Mouse (Mus musculus): ENCODE measurements around the gene Pdia5. TPM values are rescaled to one million over a fixed set of nuclear protein-coding genes. Genes with fewer than 3 reads are reported as not detected.

Gene Pdia5
- polyA plus RNA-seq, 1 experiment = not detected

DNA sequence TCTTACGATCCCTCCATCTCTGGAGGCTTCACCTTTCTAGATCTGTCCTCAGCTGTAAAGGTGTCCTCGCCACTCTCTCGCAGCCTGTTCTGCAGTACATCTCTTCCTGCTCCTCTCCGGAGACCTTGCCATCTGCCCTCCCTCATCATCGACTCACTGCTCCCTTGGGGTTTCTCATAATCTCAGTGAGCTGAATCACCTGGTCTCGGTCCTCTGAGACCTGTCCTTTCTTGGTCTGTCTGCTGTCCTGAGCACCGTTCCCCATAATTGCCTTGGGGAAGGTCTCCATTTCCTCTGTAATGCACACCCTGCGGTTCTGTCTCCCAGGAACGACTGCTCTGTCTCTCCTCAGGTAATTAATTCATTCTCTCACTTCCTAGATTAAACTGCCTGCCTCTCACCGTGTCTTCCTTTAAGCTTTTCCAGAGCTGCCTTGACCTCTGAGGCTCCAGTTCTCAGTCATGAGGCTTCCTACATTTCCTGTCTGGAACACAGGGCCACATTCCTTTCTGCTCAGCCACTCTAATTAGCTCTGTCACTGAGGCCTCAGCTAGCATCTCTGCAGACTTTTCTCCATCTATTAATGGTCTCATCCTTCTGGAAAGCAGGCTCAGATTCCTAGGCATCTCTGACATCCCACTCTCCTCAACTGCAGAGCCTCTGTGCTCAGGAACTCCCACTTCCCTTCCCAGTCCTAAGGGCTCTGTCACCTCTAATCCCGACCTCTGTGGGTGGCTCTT, 18.8 kb upstream of the Pdia5 start:
- Histone ChIP-seq H3K4me3 (ENCODE audit: insufficient read depth, low read depth, low read length) (no peak overlapping the region), H3K4me1 (ENCODE audit: control insufficient read depth, insufficient read depth, low read length) (no peaks in the 10 kb centered on the region), H3K27ac (ENCODE audit: insufficient read depth, low read depth, low read length) (no peak overlapping the region)
- WGBS = 67% methylated on average over 11 of the region's 11 CpGs
- TF ChIP-seq CTCF (IDR thresholded peaks at IDR 0.05; ENCODE audit: insufficient read depth, low read depth, low read length) (no peak), POLR2A (IDR thresholded peaks at IDR 0.05; ENCODE audit: insufficient read depth, low read depth, low read length) (no peak)

- Histone ChIP-seq H3K4me3 (ENCODE audit: insufficient read depth, low read depth, low read length) (no peak overlapping the region), H3K4me1 (ENCODE audit: control insufficient read depth, insufficient read depth, low read length) (no peaks in the 10 kb centered on the region), H3K27ac (ENCODE audit: insufficient read depth, low read depth, low read length) (no peak overlapping the region)
- WGBS = 88% methylated on average over 6 of the region's 6 CpGs
- no peak for TF ChIP-seq CTCF (IDR thresholded peaks at IDR 0.05; ENCODE audit: insufficient read depth, low read depth, low read length)
- no peak for TF ChIP-seq POLR2A (IDR thresholded peaks at IDR 0.05; ENCODE audit: insufficient read depth, low read depth, low read length)
These were observed 17.9 kb upstream of the Pdia5 start for GRCm38 (mm10) chr16:35508581-35508980.

DNA sequence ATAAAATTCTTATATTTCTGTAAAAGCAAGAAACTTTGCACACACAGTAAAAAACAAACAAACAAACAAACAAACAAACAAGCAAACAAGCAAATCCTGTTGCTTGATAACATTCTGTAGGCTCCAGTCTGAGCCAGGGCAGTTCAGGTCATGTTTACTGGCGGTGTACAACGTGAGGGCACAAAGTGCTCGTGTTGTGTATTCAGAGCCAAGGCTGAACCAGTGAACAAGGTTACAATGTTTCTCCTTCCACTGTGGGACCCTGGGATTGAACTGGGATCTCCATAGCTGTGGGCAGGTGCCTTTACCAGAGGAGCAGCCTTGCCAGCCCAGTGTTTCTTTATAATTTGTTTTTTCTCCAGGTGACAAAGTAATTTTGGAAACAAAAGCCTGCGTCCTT, 15.1 kb upstream of the Pdia5 start:
- Histone ChIP-seq H3K27ac (ENCODE audit: insufficient read depth, low read depth, low read length) (no peak overlapping the region), H3K4me1 (ENCODE audit: control insufficient read depth, insufficient read depth, low read length) (no peaks in the 10 kb centered on the region), H3K4me3 (ENCODE audit: insufficient read depth, low read depth, low read length) (no peak overlapping the region)
- 88% methylated on average over 4 of the region's 4 CpGs for WGBS
- TF ChIP-seq CTCF (IDR thresholded peaks at IDR 0.05; ENCODE audit: insufficient read depth, low read depth, low read length) (no peak), POLR2A (IDR thresholded peaks at IDR 0.05; ENCODE audit: insufficient read depth, low read depth, low read length) (no peak)

GRCm38 (mm10) chr16:35504266-35504665, 13.6 kb upstream of the Pdia5 start:
- Histone ChIP-seq H3K4me3 (ENCODE audit: insufficient read depth, low read depth, low read length) (no peak overlapping the region), H3K4me1 (ENCODE audit: control insufficient read depth, insufficient read depth, low read length) (no peaks in the 10 kb centered on the region), H3K27ac (ENCODE audit: insufficient read depth, low read depth, low read length) (no peak overlapping the region)
- 82% methylated on average over 8 of the region's 8 CpGs for WGBS
- TF ChIP-seq POLR2A (IDR thresholded peaks at IDR 0.05; ENCODE audit: insufficient read depth, low read depth, low read length) (no peak), CTCF (IDR thresholded peaks at IDR 0.05; ENCODE audit: insufficient read depth, low read depth, low read length) (no peak)

- no peak for TF ChIP-seq POLR2A (IDR thresholded peaks at IDR 0.05; ENCODE audit: insufficient read depth, low read depth, low read length)
- no peak for TF ChIP-seq CTCF (IDR thresholded peaks at IDR 0.05; ENCODE audit: insufficient read depth, low read depth, low read length)
- 71% methylated on average over 11 of the region's 11 CpGs for WGBS
- Histone ChIP-seq H3K4me3 (ENCODE audit: insufficient read depth, low read depth, low read length) (no peak overlapping the region), H3K27ac (ENCODE audit: insufficient read depth, low read depth, low read length) (no peak overlapping the region), H3K4me1 (ENCODE audit: control insufficient read depth, insufficient read depth, low read length) (no peaks in the 10 kb centered on the region)
These were observed 11.8 kb upstream of the Pdia5 start for GRCm38 (mm10) chr16:35502456-35502855.

- WGBS = 79% methylated on average over 4 of the region's 4 CpGs
- H3K4me1 ChIP-seq (ENCODE audit: control insufficient read depth, insufficient read depth, low read length) = no peaks in the 10 kb centered on the region
- TF ChIP-seq POLR2A (IDR thresholded peaks at IDR 0.05; ENCODE audit: insufficient read depth, low read depth, low read length) (no peak), CTCF (IDR thresholded peaks at IDR 0.05; ENCODE audit: insufficient read depth, low read depth, low read length) (no peak)
- H3K27ac ChIP-seq (ENCODE audit: insufficient read depth, low read depth, low read length) = no peak overlapping the region
- H3K4me3 ChIP-seq (ENCODE audit: insufficient read depth, low read depth, low read length) = no peak overlapping the region
These were observed 10.6 kb upstream of the Pdia5 start for GRCm38 (mm10) chr16:35501106-35501760.

DNA sequence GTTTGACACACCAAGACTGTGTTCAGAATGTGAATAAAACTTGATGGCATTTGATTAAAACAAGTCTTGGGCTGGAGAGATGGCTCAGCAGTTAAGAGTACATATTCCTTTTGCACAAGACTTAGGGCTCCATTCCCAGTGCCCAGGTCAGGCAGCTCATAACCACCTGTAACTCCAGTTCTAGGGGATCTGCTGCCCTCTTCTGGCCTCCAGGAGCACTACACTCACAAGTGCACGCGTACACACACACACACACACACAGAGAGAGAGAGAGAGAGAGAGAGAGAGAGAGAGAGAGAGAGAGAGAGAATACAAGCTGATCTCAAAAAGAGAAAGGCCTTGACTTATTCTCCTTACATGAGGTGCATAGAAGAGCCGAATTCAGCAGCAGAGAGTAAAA, 9.7 kb upstream of the Pdia5 start:
- WGBS = 98% methylated on average over 3 of the region's 3 CpGs
- H3K4me1 ChIP-seq (ENCODE audit: control insufficient read depth, insufficient read depth, low read length) = no peaks in the 10 kb centered on the region
- TF ChIP-seq POLR2A (IDR thresholded peaks at IDR 0.05; ENCODE audit: insufficient read depth, low read depth, low read length) = no peak
- TF ChIP-seq CTCF (IDR thresholded peaks at IDR 0.05; ENCODE audit: insufficient read depth, low read depth, low read length) = no peak
- no peak overlapping the region for H3K27ac ChIP-seq (ENCODE audit: insufficient read depth, low read depth, low read length)
- no peak overlapping the region for H3K4me3 ChIP-seq (ENCODE audit: insufficient read depth, low read depth, low read length)

GRCm38 (mm10) chr16:35489793-35490192, 880 bp downstream of the Pdia5 start:
- H3K27ac ChIP-seq (ENCODE audit: insufficient read depth, low read depth, low read length) = no peak overlapping the region
- peaks cover 22% of the 10 kb centered on the region for H3K4me1 ChIP-seq (ENCODE audit: control insufficient read depth, insufficient read depth, low read length)
- TF ChIP-seq CTCF (IDR thresholded peaks at IDR 0.05; ENCODE audit: insufficient read depth, low read depth, low read length) = no peak
- no peak for TF ChIP-seq POLR2A (IDR thresholded peaks at IDR 0.05; ENCODE audit: insufficient read depth, low read depth, low read length)
- 24% methylated on average over 10 of the region's 10 CpGs for WGBS
- peak overlapping the region; percentile 73 for H3K4me3 ChIP-seq (ENCODE audit: insufficient read depth, low read depth, low read length)

DNA sequence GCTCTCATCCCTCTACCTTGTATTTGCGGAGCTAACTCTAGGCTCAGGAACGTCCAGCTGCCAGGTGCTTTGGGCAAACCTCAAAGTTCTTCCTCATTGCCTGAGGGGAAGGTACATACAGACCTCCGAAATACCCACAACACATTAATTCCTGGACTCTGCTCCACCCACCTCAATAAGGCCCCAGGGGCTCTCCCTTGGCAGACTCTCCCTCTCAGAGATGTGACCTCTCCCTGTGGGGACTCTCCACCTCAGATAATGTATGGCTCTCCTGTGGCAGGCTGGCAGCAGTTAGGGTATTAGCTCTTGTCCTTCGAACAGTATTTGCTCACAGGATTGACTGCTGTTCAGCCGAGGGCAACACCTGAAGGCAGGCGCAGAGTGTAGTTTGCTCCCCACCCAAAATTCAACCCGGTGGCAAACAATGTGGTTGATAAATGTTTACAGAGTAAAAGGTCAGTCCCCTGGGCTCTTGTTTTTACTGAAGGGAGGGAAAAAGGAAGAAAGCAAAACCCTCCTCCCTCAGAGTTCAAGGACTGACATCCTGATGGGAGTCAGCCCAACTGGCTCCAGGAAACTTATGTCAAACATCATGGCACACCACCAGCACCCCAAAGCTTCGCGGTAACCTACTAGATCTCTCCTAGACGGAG, 1.5 kb downstream of the Pdia5 start:
- Histone ChIP-seq H3K4me3 (ENCODE audit: insufficient read depth, low read depth, low read length) (no peak overlapping the region), H3K27ac (ENCODE audit: insufficient read depth, low read depth, low read length) (no peak overlapping the region), H3K4me1 (ENCODE audit: control insufficient read depth, insufficient read depth, low read length) (peaks cover 22% of the 10 kb centered on the region)
- TF ChIP-seq POLR2A (IDR thresholded peaks at IDR 0.05; ENCODE audit: insufficient read depth, low read depth, low read length) = no peak
- TF ChIP-seq CTCF (IDR thresholded peaks at IDR 0.05; ENCODE audit: insufficient read depth, low read depth, low read length) = no peak
- 70% methylated on average over 10 of the region's 10 CpGs for WGBS

Measured in olfactory bulb, adult 2 months (tissue).